ENCODE assay signal across 9 mouse cellular contexts in genomic region chr4:57846991-57847422, GRCm38 (mm10).
A peak's percentile ranks its signal among the peaks of the same experiment; 100 is the strongest.
DNase-seq lines count a peak whose midpoint lies in the region; ATAC-seq lines count a peak whose summit lies in the region.
"Had no signal": no experiment of that assay in that cellular context is flagged by ENCODE, and none has a peak within 500 bp of the region (broad histone marks: within the 10 kb centered on the region; RNA-seq: fewer than 3 reads in every experiment).

No protein-coding gene starts in this region.

- 16% methylated on average over 8 of the region's 8 CpGs for WGBS in heart, embryonic 15.5 days
- WGBS in midbrain, embryonic 12.5 days, result 27% methylated on average over 8 of the region's 8 CpGs

- ATAC-seq in heart, embryonic 15.5 days (replicated peaks; ENCODE audit: insufficient number of reproducible peaks, insufficient read depth, low FRiP score, low read depth), result peak; percentile 45
- no peak for ATAC-seq in midbrain, embryonic 12.5 days (ENCODE audit: low FRiP score, low read depth)
- ATAC-seq in activated CD4-positive, CD25-positive, alpha-beta regulatory T cell, adult 4 months, result no peak

- peak; percentile 17 for DNase-seq in retina, postnatal 1 day
- no peak for DNase-seq in retina, embryonic 14.5 days (ENCODE audit: low spot score)
- peak; percentile 78 for DNase-seq in kidney, postnatal 14 days
- DNase-seq in frontal cortex, postnatal 36 days (ENCODE audit: low spot score in 2 of 2), result no peak
- no peak for DNase-seq in left cerebral cortex, adult 18-20 months (ENCODE audit: low spot score in 2 of 2)

- H3K27ac ChIP-seq in heart, embryonic 15.5 days, result peak overlapping the region; percentile 98
- H3K27ac ChIP-seq in midbrain, embryonic 12.5 days (replicated peaks), result peak overlapping the region; percentile 52

- H3K4me1 ChIP-seq in heart, embryonic 15.5 days (replicated peaks), result peaks cover 70% of the 10 kb centered on the region
- peaks cover 35% of the 10 kb centered on the region for H3K4me1 ChIP-seq in midbrain, embryonic 12.5 days

- H3K36me3 ChIP-seq in heart, embryonic 15.5 days, result peaks cover 13% of the 10 kb centered on the region
- H3K36me3 ChIP-seq in midbrain, embryonic 12.5 days, result 0 out of 2 replicates have a peak, but pooled peaks cover 2% of the 10 kb centered on the region

- no peaks in the 10 kb centered on the region for H3K27me3 ChIP-seq in heart, embryonic 15.5 days
- peaks cover 25% of the 10 kb centered on the region for H3K27me3 ChIP-seq in midbrain, embryonic 12.5 days
- H3K27me3 ChIP-seq: megakaryocyte, embryonic 14.5 days had no signal

- peak overlapping the region; percentile 59 for H3K4me3 ChIP-seq in heart, embryonic 15.5 days
- H3K4me3 ChIP-seq in midbrain, embryonic 12.5 days, result no peak overlapping the region; the same call in 1 of the 2 replicates

- H3K4me2 ChIP-seq in heart, embryonic 15.5 days, result peak overlapping the region; percentile 63
- no peak overlapping the region for H3K4me2 ChIP-seq in midbrain, embryonic 12.5 days (replicated peaks)

- H3K9ac ChIP-seq in heart, embryonic 15.5 days, result peak overlapping the region; percentile 70
- H3K9ac ChIP-seq in midbrain, embryonic 12.5 days (replicated peaks), result no peak overlapping the region

- H3K9me3 ChIP-seq in heart, embryonic 15.5 days (replicated peaks), result no peaks in the 10 kb centered on the region
- H3K9me3 ChIP-seq in midbrain, embryonic 12.5 days, result no peaks in the 10 kb centered on the region
- H3K9me3 ChIP-seq: megakaryocyte, embryonic 14.5 days had no signal

Comparison
In these comparisons a context has a peak if more than half of its experiments do, and no peak if none do; other contexts are left out.
1. DNase-seq: peak in retina, postnatal 1 day (single experiment) and kidney, postnatal 14 days (single experiment); none in retina, embryonic 14.5 days (single experiment), frontal cortex, postnatal 36 days (0 of 2) and left cerebral cortex, adult 18-20 months (0 of 2).